Mouse (Mus musculus) neural tube, embryonic 11.5 days (tissue): ENCODE measurements around the gene C2cd6. TPM values are rescaled to one million over a fixed set of nuclear protein-coding genes. Genes with fewer than 3 reads are reported as not detected.
A peak's percentile ranks its signal among the peaks of the same experiment; 100 is the strongest.

Experiments used
- ATAC-seq: fragments of 200-750 bp; cut with Nextera tagmentation; 2 replicates; pipeline ENCODE4 v1.8.0; 2017; ENCODE audit warnings: moderate number of reproducible peaks, mild to moderate bottlenecking, moderate TSS enrichment, moderate library complexity; ENCODE audit not compliant: insufficient read depth, low FRiP score, low TSS enrichment
- DNase-seq: peaks from one replicate; pipeline ENCODE4 v3.0.0-alpha.2; 2015; ENCODE audit warnings: low spot score
- H3K27ac ChIP-seq: fragments of 300-500 bp; sonication (generic); 2 replicates; pipeline ENCODE4 v1.5.1; 2014; ENCODE audit warnings: low read depth, mild to moderate bottlenecking, low read length
- H3K27me3 ChIP-seq: fragments of 300-500 bp; sonication (generic); 2 replicates; pipeline ENCODE4 v1.6.1; 2014; ENCODE audit warnings: mild to moderate bottlenecking, low read length, mixed read lengths; ENCODE audit not compliant: control insufficient read depth, insufficient read depth
- H3K36me3 ChIP-seq: fragments of 300-500 bp; sonication (generic); 2 replicates; pipeline ENCODE4 v1.6.1; 2014; ENCODE audit warnings: mild to moderate bottlenecking, low read length, moderate library complexity, mixed read lengths; ENCODE audit not compliant: control insufficient read depth, insufficient read depth
- H3K4me1 ChIP-seq: fragments of 300-500 bp; sonication (generic); 2 replicates; pipeline ENCODE4 v1.6.1; 2014; ENCODE audit warnings: low read length, mixed read lengths; ENCODE audit not compliant: control insufficient read depth, insufficient read depth
- H3K4me2 ChIP-seq: fragments of 300-500 bp; sonication (generic); 2 replicates; pipeline ENCODE4 v1.6.1; 2014; ENCODE audit warnings: low read depth, mild to moderate bottlenecking, moderate library complexity
- H3K4me3 ChIP-seq: fragments of 300-500 bp; sonication (generic); 2 replicates; pipeline ENCODE4 v1.5.1; 2014; ENCODE audit warnings: low read depth, low read length
- H3K9ac ChIP-seq: fragments of 300-500 bp; sonication (generic); 2 replicates; pipeline ENCODE4 v1.6.1; 2014; ENCODE audit warnings: mild to moderate bottlenecking, low read length
- H3K9me3 ChIP-seq: fragments of 300-500 bp; sonication (generic); 2 replicates; pipeline ENCODE4 v1.6.1; 2016; ENCODE audit warnings: low read length; ENCODE audit not compliant: control insufficient read depth
- WGBS: fragments of 180-500 bp; shearing (Covaris S2); extraction: QIAGEN DNeasy Blood & Tissue Kit; methylation state at CpG from one replicate; pipeline ENCODE4 v1.1.7; 2014; 5-methylcytosine and 5-hydroxymethylcytosine counted together
- polyA plus RNA-seq: library from polyadenylated mRNA; unstranded; fragments of >200 nt; fragmentation: Nextera tagmentation; extraction: Ambion mirVana; gene quantifications from 2 replicates; pipeline ENCODE4 v1.2.1, GENCODE M21; 2014

Gene C2cd6
- polyA plus RNA-seq, 1 experiment from 2014 or later, result not detected

- H3K9ac ChIP-seq, result no peak overlapping the region
- H3K36me3 ChIP-seq, result no peaks in the 10 kb centered on the region
- DNase-seq (no peak), ATAC-seq (no peak)
- H3K4me2 ChIP-seq, result no peak overlapping the region
- H3K27ac ChIP-seq, result no peak overlapping the region
- no peaks in the 10 kb centered on the region for H3K27me3 ChIP-seq
- no peaks in the 10 kb centered on the region for H3K9me3 ChIP-seq
- 50% methylated on average over 3 of the region's 3 CpGs for WGBS
- no peak overlapping the region for H3K4me3 ChIP-seq
- H3K4me1 ChIP-seq, result no peaks in the 10 kb centered on the region
Measured at GRCm38 (mm10) chr1:59070867-59071266, 23.8 kb downstream of the C2cd6 start.

GRCm38 (mm10) chr1:59067976-59068375 is 26.7 kb downstream of the C2cd6 start:
- H3K27ac ChIP-seq, result no peak overlapping the region
- no peak overlapping the region for H3K9ac ChIP-seq
- no peak overlapping the region for H3K4me2 ChIP-seq
- ATAC-seq, result no peak
- no peaks in the 10 kb centered on the region for H3K9me3 ChIP-seq
- no peak overlapping the region for H3K4me3 ChIP-seq
- H3K36me3 ChIP-seq, result no peaks in the 10 kb centered on the region
- peak; percentile 42 for DNase-seq
- H3K27me3 ChIP-seq, result no peaks in the 10 kb centered on the region
- H3K4me1 ChIP-seq, result no peaks in the 10 kb centered on the region
- 20% methylated on average over 3 of the region's 3 CpGs for WGBS

- Histone ChIP-seq H3K36me3 (no peaks in the 10 kb centered on the region), H3K4me3 (no peak overlapping the region), H3K9ac (no peak overlapping the region), H3K27me3 (no peaks in the 10 kb centered on the region), H3K4me2 (no peak overlapping the region), H3K27ac (no peak overlapping the region), H3K9me3 (no peaks in the 10 kb centered on the region), H3K4me1 (no peaks in the 10 kb centered on the region)
- 68% methylated on average over 3 of the region's 3 CpGs for WGBS
- ATAC-seq (no peak), DNase-seq (no peak)
Measured at GRCm38 (mm10) chr1:59063697-59064096, 31.0 kb downstream of the C2cd6 start.

DNA sequence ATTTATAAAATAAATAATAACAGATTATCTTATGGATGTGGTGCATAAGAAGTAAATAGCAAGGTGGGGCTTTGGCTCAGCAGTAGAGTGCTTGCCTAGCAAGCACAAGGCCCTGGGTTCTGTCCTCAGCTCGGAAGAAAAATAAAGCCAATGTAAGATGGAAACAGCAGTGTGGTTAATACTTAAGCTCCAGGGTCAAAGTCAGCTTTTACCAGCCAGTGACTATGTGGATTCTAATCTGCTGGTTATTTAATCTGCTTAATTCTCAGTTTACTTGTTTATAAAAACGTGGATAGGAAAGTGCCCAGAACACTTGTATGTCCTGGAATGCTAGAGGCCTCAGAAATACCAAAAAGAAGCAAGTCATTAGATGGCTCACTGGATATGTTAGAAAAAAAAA is 37.7 kb downstream of the C2cd6 start:
- ATAC-seq (no peak), DNase-seq (no peak)
- Histone ChIP-seq H3K9me3 (no peaks in the 10 kb centered on the region), H3K4me1 (no peaks in the 10 kb centered on the region), H3K4me3 (no peak overlapping the region), H3K27ac (no peak overlapping the region), H3K9ac (no peak overlapping the region), H3K27me3 (no peaks in the 10 kb centered on the region), H3K4me2 (no peak overlapping the region), H3K36me3 (no peaks in the 10 kb centered on the region)
- 73% methylated on average over 2 of the region's 2 CpGs for WGBS

DNA sequence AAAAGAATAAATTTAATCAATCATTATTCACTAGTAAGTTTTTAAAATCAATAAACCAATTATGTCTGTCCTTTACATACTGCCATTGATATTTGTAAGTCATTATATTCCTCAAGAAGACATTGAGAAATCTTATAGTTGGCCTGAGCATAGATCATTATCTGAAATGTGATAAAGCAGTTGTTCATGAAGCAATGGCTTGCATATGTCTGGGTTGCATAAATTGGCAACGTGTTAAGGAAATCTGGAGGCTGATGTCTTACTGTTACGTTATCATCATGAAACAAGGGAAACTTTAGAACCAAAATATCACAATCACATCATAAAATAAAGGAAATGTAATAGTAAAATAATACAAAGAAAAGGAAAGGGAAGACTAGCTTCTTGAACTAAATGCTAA is 43.4 kb downstream of the C2cd6 start:
- no peak for DNase-seq
- H3K4me2 ChIP-seq, result no peak overlapping the region
- no peak overlapping the region for H3K27ac ChIP-seq
- no peak overlapping the region for H3K9ac ChIP-seq
- no peaks in the 10 kb centered on the region for H3K36me3 ChIP-seq
- 86% methylated on average over 2 of the region's 2 CpGs for WGBS
- no peak for ATAC-seq
- no peak overlapping the region for H3K4me3 ChIP-seq
- H3K27me3 ChIP-seq, result no peaks in the 10 kb centered on the region
- no peaks in the 10 kb centered on the region for H3K9me3 ChIP-seq
- H3K4me1 ChIP-seq, result no peaks in the 10 kb centered on the region

- no peak overlapping the region for H3K4me3 ChIP-seq
- ATAC-seq, result no peak
- H3K9me3 ChIP-seq, result no peaks in the 10 kb centered on the region
- H3K27me3 ChIP-seq, result no peaks in the 10 kb centered on the region
- H3K9ac ChIP-seq, result no peak overlapping the region
- no peak overlapping the region for H3K27ac ChIP-seq
- H3K4me1 ChIP-seq, result no peaks in the 10 kb centered on the region
- no peaks in the 10 kb centered on the region for H3K36me3 ChIP-seq
- DNase-seq, result no peak
- WGBS, result 55% methylated on average over 5 of the region's 5 CpGs
- no peak overlapping the region for H3K4me2 ChIP-seq
Measured at GRCm38 (mm10) chr1:59037723-59038122, 57.0 kb downstream of the C2cd6 start.

- Histone ChIP-seq H3K9ac (no peak overlapping the region), H3K27me3 (no peaks in the 10 kb centered on the region), H3K36me3 (no peaks in the 10 kb centered on the region), H3K4me2 (no peak overlapping the region), H3K4me3 (no peak overlapping the region), H3K9me3 (no peaks in the 10 kb centered on the region), H3K4me1 (no peaks in the 10 kb centered on the region), H3K27ac (no peak overlapping the region)
- DNase-seq (no peak), ATAC-seq (no peak)
- 84% methylated on average over 3 of the region's 3 CpGs for WGBS
Measured at GRCm38 (mm10) chr1:59021556-59021955, 73.1 kb downstream of the C2cd6 start.

DNA sequence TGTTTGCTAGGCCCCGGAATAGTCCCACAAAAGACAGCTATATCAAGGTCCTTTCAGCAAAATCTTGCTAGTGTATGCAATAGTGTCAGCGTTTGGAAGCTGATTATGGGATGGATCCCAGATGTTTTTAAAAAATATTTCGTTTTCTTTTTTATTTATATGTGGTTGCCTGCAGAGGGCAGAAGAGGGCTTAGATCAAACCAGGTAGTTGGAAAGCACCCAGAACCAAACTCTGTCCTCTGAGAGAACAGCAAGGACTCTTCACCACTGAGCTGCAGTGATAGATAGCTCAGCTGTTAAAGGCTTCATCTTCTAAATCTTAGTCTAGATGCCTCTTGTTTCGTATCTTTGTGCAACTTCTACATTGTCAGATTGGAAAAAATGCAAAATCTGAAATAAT is 85.5 kb downstream of the C2cd6 start:
- ATAC-seq (no peak), DNase-seq (no peak)
- H3K36me3 ChIP-seq, result no peaks in the 10 kb centered on the region
- no peak overlapping the region for H3K4me3 ChIP-seq
- no peak overlapping the region for H3K9ac ChIP-seq
- H3K27ac ChIP-seq, result no peak overlapping the region
- no peaks in the 10 kb centered on the region for H3K27me3 ChIP-seq
- no peaks in the 10 kb centered on the region for H3K4me1 ChIP-seq
- H3K9me3 ChIP-seq, result no peaks in the 10 kb centered on the region
- H3K4me2 ChIP-seq, result no peak overlapping the region
- 48% methylated on average over 4 of the region's 4 CpGs for WGBS
